Mouse (Mus musculus) heart, embryonic 14.5 days (tissue): ENCODE results near the gene Vamp5. TPM values are rescaled to one million over a fixed set of nuclear protein-coding genes. Genes with fewer than 3 reads are reported as not detected.
A peak's percentile ranks its signal among the peaks of the same experiment; 100 is the strongest.

Experiments
- ATAC-seq: fragments of 200-750 bp; cut with Nextera tagmentation; 2 replicates; pipeline ENCODE4 v1.8.0; 2017; ENCODE audit warnings: low read depth, moderate TSS enrichment; ENCODE audit not compliant: insufficient number of reproducible peaks, insufficient read depth, low FRiP score
- H3K27ac ChIP-seq, 2 experiments: fragments of 200-500 bp in 1 of 2; fragments of 300-500 bp in 1 of 2; sonication (generic) in 1 of 2; replicated peaks in 1 of 2; 2 replicates each; pipeline ENCODE4 v1.5.1; 2012 to 2014; ENCODE audit warnings: low read depth in 2 of 2, low read length in 2 of 2, control low read depth in 1 of 2, mild to moderate bottlenecking in 1 of 2, mixed read lengths in 1 of 2; ENCODE audit not compliant: control insufficient read depth in 1 of 2, insufficient read depth in 1 of 2
- H3K27me3 ChIP-seq: fragments of 300-500 bp; sonication (generic); 2 replicates; pipeline ENCODE4 v1.6.1; 2014; ENCODE audit warnings: mild to moderate bottlenecking, low read length, control low read depth; ENCODE audit not compliant: control insufficient read depth, insufficient read depth
- H3K36me3 ChIP-seq: fragments of 300-500 bp; sonication (generic); 2 replicates; pipeline ENCODE4 v1.6.1; 2014; ENCODE audit warnings: mild to moderate bottlenecking, control low read depth, low read length, mixed read lengths; ENCODE audit not compliant: control insufficient read depth, insufficient read depth
- H3K4me1 ChIP-seq, 2 experiments: fragments of 200-500 bp in 1 of 2; fragments of 300-500 bp in 1 of 2; sonication (generic) in 1 of 2; 2 replicates each; pipeline ENCODE4 v1.6.1; 2012 to 2014; ENCODE audit warnings: low read length in 2 of 2, control low read depth in 1 of 2, mixed read lengths in 1 of 2; ENCODE audit not compliant: control insufficient read depth in 2 of 2, insufficient read depth in 2 of 2
- H3K4me2 ChIP-seq: fragments of 300-500 bp; sonication (generic); 2 replicates; pipeline ENCODE4 v1.6.1; 2014; ENCODE audit warnings: mild to moderate bottlenecking, low read length
- H3K4me3 ChIP-seq, 2 experiments: fragments of 200-500 bp in 1 of 2; fragments of 300-500 bp in 1 of 2; sonication (generic) in 1 of 2; 2 replicates each; pipeline ENCODE4 v1.5.1; 2012 to 2014; ENCODE audit warnings: low read length in 2 of 2, mild to moderate bottlenecking in 2 of 2, control low read depth in 1 of 2, low read depth in 1 of 2, moderate library complexity in 1 of 2; ENCODE audit not compliant: control insufficient read depth in 1 of 2, insufficient read depth in 1 of 2
- H3K9ac ChIP-seq: fragments of 300-500 bp; sonication (generic); 2 replicates; pipeline ENCODE4 v1.6.1; 2014; ENCODE audit warnings: mild to moderate bottlenecking, low read length
- H3K9me3 ChIP-seq: fragments of 300-500 bp; sonication (generic); 2 replicates; pipeline ENCODE4 v1.6.1; 2016; ENCODE audit warnings: low read length, control low read depth; ENCODE audit not compliant: control insufficient read depth
- WGBS: fragments of 180-500 bp; shearing (Covaris S2); extraction: QIAGEN DNeasy Blood & Tissue Kit; methylation state at CpG from one replicate; pipeline ENCODE4 v1.1.7; 2014; 5-methylcytosine and 5-hydroxymethylcytosine counted together
- polyA plus RNA-seq: library from polyadenylated mRNA; unstranded; fragments of >200 nt; fragmentation: Nextera tagmentation; extraction: Ambion mirVana; gene quantifications from 2 replicates; pipeline ENCODE4 v1.2.1, GENCODE M21; 2014

The Vamp5 gene
- polyA plus RNA-seq, 1 experiment from 2014 or later: 61.9 TPM

- peaks cover 15 to 17% of the 10 kb centered on the region in 2 experiments for H3K4me1 ChIP-seq
- H3K36me3 ChIP-seq: peaks cover 10% of the 10 kb centered on the region
- WGBS: 61% methylated on average over 3 of the region's 3 CpGs
- no peak overlapping the region for H3K9ac ChIP-seq
- H3K27me3 ChIP-seq: no peaks in the 10 kb centered on the region
- H3K27ac ChIP-seq: no peak overlapping the region
- ATAC-seq: no peak
- no peaks in the 10 kb centered on the region for H3K9me3 ChIP-seq
- H3K4me2 ChIP-seq: no peak overlapping the region
- no peak overlapping the region for H3K4me3 ChIP-seq
Measured at GRCm38 (mm10) chr6:72366304-72366703, 14.0 kb downstream of the Vamp5 start.

GRCm38 (mm10) chr6:72364985-72365384, 15.3 kb downstream of the Vamp5 start:
- Histone ChIP-seq H3K27ac (no peak overlapping the region), H3K4me3 (no peak overlapping the region), H3K27me3 (no peaks in the 10 kb centered on the region), H3K4me2 (no peak overlapping the region), H3K4me1 (peaks cover 17 to 18% of the 10 kb centered on the region in 2 experiments), H3K9me3 (no peaks in the 10 kb centered on the region), H3K9ac (no peak overlapping the region), H3K36me3 (peaks cover 19% of the 10 kb centered on the region)
- ATAC-seq: no peak
- 60% methylated on average over 6 of the region's 6 CpGs for WGBS

- H3K27ac ChIP-seq: no peak overlapping the region
- no peak overlapping the region for H3K9ac ChIP-seq
- ATAC-seq: no peak
- WGBS: 41% methylated on average over 7 of the region's 7 CpGs
- H3K4me1 ChIP-seq: peaks cover 14 to 15% of the 10 kb centered on the region in 2 experiments
- H3K27me3 ChIP-seq: no peaks in the 10 kb centered on the region
- H3K4me2 ChIP-seq: no peak overlapping the region
- H3K36me3 ChIP-seq: peaks cover 25% of the 10 kb centered on the region
- H3K4me3 ChIP-seq: no peak overlapping the region
- H3K9me3 ChIP-seq: no peaks in the 10 kb centered on the region
Measured at GRCm38 (mm10) chr6:72364009-72364408, 16.3 kb downstream of the Vamp5 start.

GRCm38 (mm10) chr6:72362132-72363028, 17.9 kb downstream of the Vamp5 start:
- H3K4me3 ChIP-seq: peak overlapping the region; percentile 86 to 90
- H3K4me2 ChIP-seq: peak overlapping the region; percentile 91
- WGBS: under 1% methylated on average over 42 of the region's 42 CpGs
- no peaks in the 10 kb centered on the region for H3K27me3 ChIP-seq
- ATAC-seq: peak; percentile 98
- peak overlapping the region; percentile 87 for H3K9ac ChIP-seq
- H3K27ac ChIP-seq: peak overlapping the region; percentile 78
- H3K9me3 ChIP-seq: no peaks in the 10 kb centered on the region
- H3K36me3 ChIP-seq: peaks cover 34% of the 10 kb centered on the region
- peaks cover 16 to 22% of the 10 kb centered on the region in 2 experiments for H3K4me1 ChIP-seq

- Histone ChIP-seq H3K9me3 (no peaks in the 10 kb centered on the region), H3K27me3 (no peaks in the 10 kb centered on the region), H3K36me3 (peaks cover 35% of the 10 kb centered on the region), H3K9ac (peak overlapping the region; percentile 87; the same call in 1 of the 2 replicates), H3K4me1 (peaks cover 16 to 25% of the 10 kb centered on the region in 2 experiments), H3K4me3 (peak overlapping the region; percentile 86 to 90), H3K4me2 (peak overlapping the region; percentile 91), H3K27ac (no peak overlapping the region)
- 14% methylated on average over 5 of the region's 5 CpGs for WGBS
- no peak for ATAC-seq
Measured at GRCm38 (mm10) chr6:72361121-72361551, 19.1 kb downstream of the Vamp5 start.

- Histone ChIP-seq H3K27ac (no peak overlapping the region), H3K36me3 (peaks cover 35% of the 10 kb centered on the region), H3K4me3 (no peak overlapping the region), H3K4me2 (no peak overlapping the region), H3K27me3 (no peaks in the 10 kb centered on the region), H3K4me1 (peaks cover 18 to 30% of the 10 kb centered on the region in 2 experiments), H3K9me3 (no peaks in the 10 kb centered on the region), H3K9ac (no peak overlapping the region)
- ATAC-seq: no peak
- 73% methylated on average over 7 of the region's 7 CpGs for WGBS
Measured at GRCm38 (mm10) chr6:72360599-72360935, 19.7 kb downstream of the Vamp5 start.

- H3K4me3 ChIP-seq: no peak overlapping the region
- peaks cover 18 to 30% of the 10 kb centered on the region in 2 experiments for H3K4me1 ChIP-seq
- H3K36me3 ChIP-seq: peaks cover 35% of the 10 kb centered on the region
- H3K9me3 ChIP-seq: no peaks in the 10 kb centered on the region
- no peak overlapping the region for H3K4me2 ChIP-seq
- WGBS: 81% methylated on average over 11 of the region's 11 CpGs
- ATAC-seq: no peak
- no peaks in the 10 kb centered on the region for H3K27me3 ChIP-seq
- no peak overlapping the region for H3K9ac ChIP-seq
- H3K27ac ChIP-seq: no peak overlapping the region
Measured at GRCm38 (mm10) chr6:72359891-72360598, 20.2 kb downstream of the Vamp5 start.
